Mouse (Mus musculus) spleen, postnatal 0 days (tissue): ENCODE results near the gene D930007J09Rik. TPM values are rescaled to one million over a fixed set of nuclear protein-coding genes. Genes with fewer than 3 reads are reported as not detected.

ENCODE experiments used
- polyA plus RNA-seq: library from polyadenylated mRNA; unstranded; fragments of >200 nt; fragmentation: Nextera tagmentation; extraction: Ambion mirVana; gene quantifications from 2 replicates; pipeline ENCODE4 v1.2.1, GENCODE M21; 2015

D930007J09Rik gene
- not detected in 2 replicates for polyA plus RNA-seq

GRCm38 (mm10) chr13:32802259-32803081 is at the start of gene D930007J09Rik:
Gene D930007J09Rik, minus strand, starts transcription at chr13:32802849.

GRCm38 (mm10) chr13:32850668-32851404 is 48.2 kb upstream of the D930007J09Rik start, which contains the start of gene Serpinb1a:
Gene Serpinb1a, minus strand, starts transcription at chr13:32851185.

DNA sequence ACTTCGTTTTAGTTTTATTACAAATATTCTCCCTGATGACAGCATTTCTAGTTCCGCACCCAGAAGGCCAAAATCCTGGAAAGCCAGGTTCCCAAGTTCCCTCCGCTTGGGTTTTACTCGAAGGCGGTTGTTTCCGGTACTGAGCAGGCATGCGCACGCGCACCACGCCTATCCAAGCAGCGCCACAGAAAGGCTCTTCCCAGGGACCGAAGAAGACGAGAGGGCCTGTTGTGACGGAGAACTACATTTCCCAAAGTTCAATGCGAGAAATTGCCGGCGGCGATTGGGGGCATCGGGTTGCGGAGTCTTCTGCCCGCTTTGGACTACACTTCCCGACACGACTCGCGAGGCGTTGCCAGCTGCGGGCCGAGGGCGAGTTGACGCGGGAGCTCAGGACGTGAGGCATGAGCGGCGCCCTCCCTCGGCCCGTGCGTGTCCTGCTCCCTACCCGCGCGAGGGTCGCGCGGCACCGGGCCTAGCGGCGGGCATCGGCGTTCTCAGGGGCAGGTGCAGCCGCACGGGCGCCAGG is 892 bp downstream of the D930007J09Rik start, which contains the start of gene Wrnip1:
TSS of gene Wrnip1 (plus strand) at position 346 of the 529 bp plus-strand sequence.

GRCm38 (mm10) chr13:32783816-32784215 is 18.8 kb downstream of the D930007J09Rik start, which contains the start of gene Mylk4:
Gene Mylk4, minus strand, starts transcription at chr13:32783954.

Other genes starting within 250 kb of the D930007J09Rik start
- gene Mylk4, start 18.9 kb downstream of the D930007J09Rik start, polyA plus RNA-seq = 0.06 TPM in 1 of 2 replicates, not detected in the other
- 11.2 and 11.7 TPM in 2 replicates for gene Wrnip1, start 811 bp downstream of the D930007J09Rik start, polyA plus RNA-seq
- 88.8 and 133 TPM in 2 replicates for gene Serpinb1a, start 48.3 kb upstream of the D930007J09Rik start, polyA plus RNA-seq
- not detected in 2 replicates for gene Serpinb1c, start 95.4 kb upstream of the D930007J09Rik start, polyA plus RNA-seq
- 24.6 and 25.5 TPM in 2 replicates for gene Serpinb6b, start 162.4 kb upstream of the D930007J09Rik start, polyA plus RNA-seq
- 8.9 and 10.0 TPM in 2 replicates for gene Serpinb9, start 200.4 kb upstream of the D930007J09Rik start, polyA plus RNA-seq
- 0.08 and 0.15 TPM in 2 replicates for gene Serpinb9b, start 224.6 kb upstream of the D930007J09Rik start, polyA plus RNA-seq